Mouse (Mus musculus) limb, embryonic 13.5 days (tissue): ENCODE data around the gene Epb41l4b. TPM values are rescaled to one million over a fixed set of nuclear protein-coding genes. Genes with fewer than 3 reads are reported as not detected.

Experiments used
- ATAC-seq: fragments of 200-750 bp; cut with Nextera tagmentation; 2 replicates; pipeline ENCODE4 v1.8.0; 2017; ENCODE audit warnings: low read depth, moderate number of reproducible peaks, moderate TSS enrichment; ENCODE audit not compliant: low FRiP score
- H3K27ac ChIP-seq: fragments of 300-500 bp; sonication (generic); 2 replicates; pipeline ENCODE4 v1.5.1; 2015; ENCODE audit warnings: inconsistent platforms, mild to moderate bottlenecking, moderate library complexity
- H3K27me3 ChIP-seq: fragments of 300-500 bp; sonication (generic); 2 replicates; pipeline ENCODE4 v1.6.1; 2015; ENCODE audit warnings: mild to moderate bottlenecking, inconsistent platforms
- H3K36me3 ChIP-seq: fragments of 300-500 bp; sonication (generic); 2 replicates; pipeline ENCODE4 v1.6.1; 2015; ENCODE audit warnings: inconsistent platforms, mild to moderate bottlenecking, moderate library complexity
- H3K4me1 ChIP-seq: fragments of 300-500 bp; sonication (generic); 2 replicates; pipeline ENCODE4 v1.6.1; 2015; ENCODE audit warnings: inconsistent platforms
- H3K4me2 ChIP-seq: fragments of 300-500 bp; sonication (generic); replicated peaks from 2 replicates; pipeline ENCODE4 v1.6.1; 2015; ENCODE audit warnings: inconsistent platforms, mild to moderate bottlenecking, moderate library complexity
- H3K4me3 ChIP-seq: fragments of 300-500 bp; sonication (generic); 2 replicates; pipeline ENCODE4 v1.5.1; 2015; ENCODE audit warnings: moderate library complexity, mild to moderate bottlenecking, inconsistent platforms
- H3K9ac ChIP-seq: fragments of 300-500 bp; sonication (generic); 2 replicates; pipeline ENCODE4 v1.6.1; 2015; ENCODE audit warnings: mild to moderate bottlenecking, inconsistent platforms
- H3K9me3 ChIP-seq: fragments of 300-500 bp; sonication (generic); 2 replicates; pipeline ENCODE4 v1.6.1; 2016; ENCODE audit warnings: inconsistent platforms
- WGBS: fragments of 180-500 bp; shearing (Covaris S2); methylation state at CpG from one replicate; pipeline ENCODE4 v1.1.7; 2015; 5-methylcytosine and 5-hydroxymethylcytosine counted together
- polyA plus RNA-seq: library from polyadenylated mRNA; unstranded; fragments of >200 nt; fragmentation: Nextera tagmentation; extraction: Ambion mirVana; gene quantifications from 2 replicates; pipeline ENCODE4 v1.2.1, GENCODE M21; 2015

The Epb41l4b gene
- polyA plus RNA-seq, 1 experiment from 2014 or later, result 1.8 TPM

DNA sequence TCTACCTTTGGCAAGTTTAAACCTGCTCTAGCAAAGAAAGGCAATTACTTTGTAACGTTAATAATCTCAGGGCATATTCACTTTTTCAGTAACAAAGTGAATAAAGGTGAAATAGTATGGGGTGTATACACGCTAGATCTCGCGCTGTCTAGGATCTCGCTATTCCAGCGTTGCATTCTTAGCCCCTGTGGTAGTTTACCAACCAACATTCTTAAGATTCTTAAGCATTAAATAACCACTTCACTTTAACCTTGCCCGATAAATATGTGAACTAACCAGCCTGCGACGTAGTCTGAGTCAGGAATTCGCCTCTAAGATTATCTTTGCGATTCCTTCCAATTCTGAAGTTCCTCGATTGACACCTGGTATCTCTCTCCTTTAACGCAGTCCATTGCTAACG lies 197.1 kb downstream of the Epb41l4b start:
- H3K4me1 ChIP-seq, result peaks cover 53% of the 10 kb centered on the region
- H3K4me3 ChIP-seq, result peak overlapping the region; percentile 96
- under 1% methylated on average over 14 of the region's 14 CpGs for WGBS
- peak overlapping the region; percentile 92 for H3K27ac ChIP-seq
- H3K9ac ChIP-seq, result peak overlapping the region; percentile 96
- H3K36me3 ChIP-seq, result no peaks in the 10 kb centered on the region
- no peaks in the 10 kb centered on the region for H3K9me3 ChIP-seq
- ATAC-seq, result peak; percentile 18; the same call in 1 of the 2 replicates
- no peaks in the 10 kb centered on the region for H3K27me3 ChIP-seq
- peak overlapping the region; percentile 85 for H3K4me2 ChIP-seq

DNA sequence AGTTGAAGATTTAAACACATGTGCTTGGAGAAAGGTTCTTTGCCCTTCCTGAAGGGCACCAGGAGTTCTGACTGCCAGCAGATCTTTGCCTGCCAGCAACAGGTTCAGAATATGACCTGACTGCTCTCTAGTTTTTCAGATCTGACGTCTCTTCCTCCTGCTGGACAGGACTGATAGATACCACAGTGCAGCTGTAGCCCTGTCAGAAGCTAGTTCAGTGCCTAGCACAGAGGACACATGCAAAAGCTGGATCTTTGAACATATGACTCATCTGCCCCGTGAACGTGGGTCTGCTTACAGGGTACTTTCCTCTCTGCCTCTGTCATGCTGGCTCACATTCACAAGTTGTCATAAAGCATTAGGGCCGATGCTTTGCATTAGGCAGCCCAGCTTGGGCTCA lies 199.0 kb downstream of the Epb41l4b start:
- WGBS, result 65% methylated on average over 4 of the region's 4 CpGs
- Histone ChIP-seq H3K4me2 (peak overlapping the region; percentile 14; the same call in 1 of the 2 replicates), H3K9ac (no peak overlapping the region), H3K27ac (no peak overlapping the region), H3K27me3 (no peaks in the 10 kb centered on the region), H3K4me3 (no peak overlapping the region), H3K36me3 (no peaks in the 10 kb centered on the region), H3K4me1 (peaks cover 62% of the 10 kb centered on the region), H3K9me3 (no peaks in the 10 kb centered on the region)
- ATAC-seq, result no peak

DNA sequence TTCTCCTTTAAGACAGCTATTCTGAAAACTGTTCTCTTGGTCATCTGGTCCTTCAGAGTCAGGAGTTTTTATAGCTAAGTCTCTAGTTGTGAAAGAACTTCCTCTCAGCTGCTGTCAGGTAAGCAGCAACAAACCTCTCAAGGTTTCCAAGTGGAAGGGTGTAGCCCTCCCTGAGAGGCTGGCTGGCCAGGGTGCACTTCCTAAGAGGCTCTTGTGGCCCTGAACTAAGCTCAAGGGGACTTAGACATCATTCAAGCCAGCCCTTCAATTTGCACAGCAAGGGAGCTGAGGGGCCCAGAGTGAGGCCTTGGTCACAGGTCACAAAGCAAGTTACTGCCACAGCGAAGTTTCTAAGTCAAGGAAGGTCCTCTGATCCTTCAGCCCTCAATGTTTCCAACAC lies 200.0 kb downstream of the Epb41l4b start:
- no peak for ATAC-seq
- 59% methylated on average over 1 of the region's 1 CpGs for WGBS
- Histone ChIP-seq H3K36me3 (0 out of 2 replicates have a peak, but pooled peaks cover 5% of the 10 kb centered on the region), H3K27ac (peak overlapping the region; percentile 15; the same call in 1 of the 2 replicates), H3K27me3 (no peaks in the 10 kb centered on the region), H3K4me3 (no peak overlapping the region), H3K4me2 (no peak overlapping the region), H3K9me3 (no peaks in the 10 kb centered on the region), H3K9ac (no peak overlapping the region), H3K4me1 (peaks cover 55% of the 10 kb centered on the region)

DNA sequence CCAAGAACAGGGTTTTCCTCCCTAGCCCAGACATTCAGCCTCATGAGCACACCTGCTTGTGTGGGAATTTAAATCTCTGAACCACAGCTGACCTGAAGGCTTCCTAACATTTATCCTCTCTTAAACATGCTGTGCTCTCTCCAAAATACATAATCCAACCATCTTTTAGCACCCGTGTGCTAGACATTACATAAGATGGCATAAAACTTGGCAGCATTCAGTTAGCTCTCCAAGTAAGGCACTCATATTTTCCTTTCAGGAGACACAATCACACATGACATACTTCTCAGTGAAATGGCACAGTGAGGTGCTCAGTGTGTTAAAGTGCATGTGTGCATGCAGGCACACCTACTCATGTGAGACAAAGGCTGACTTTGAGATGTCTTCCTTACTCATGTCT lies 200.7 kb downstream of the Epb41l4b start:
- Histone ChIP-seq H3K4me2 (no peak overlapping the region), H3K9ac (no peak overlapping the region), H3K27ac (no peak overlapping the region), H3K4me1 (peaks cover 49% of the 10 kb centered on the region), H3K27me3 (no peaks in the 10 kb centered on the region), H3K36me3 (peaks cover 7% of the 10 kb centered on the region; the same call in 1 of the 2 replicates), H3K9me3 (no peaks in the 10 kb centered on the region), H3K4me3 (no peak overlapping the region)
- ATAC-seq, result no peak
- WGBS, result 70% methylated on average over 1 of the region's 1 CpGs

Other genes starting within 250 kb of the Epb41l4b start
- 10.0 and 11.6 TPM in 2 replicates for gene Tmem245, start 196.0 kb downstream of the Epb41l4b start, polyA plus RNA-seq
- gene Frrs1l, start 153.0 kb downstream of the Epb41l4b start, polyA plus RNA-seq, result 3.0 and 3.4 TPM in 2 replicates
- 3.4 and 3.5 TPM in 2 replicates for gene Ptpn3, start 158.4 kb upstream of the Epb41l4b start, polyA plus RNA-seq